Mouse (Mus musculus): ENCODE measurements around the gene Tec.

The Tec gene

DNA sequence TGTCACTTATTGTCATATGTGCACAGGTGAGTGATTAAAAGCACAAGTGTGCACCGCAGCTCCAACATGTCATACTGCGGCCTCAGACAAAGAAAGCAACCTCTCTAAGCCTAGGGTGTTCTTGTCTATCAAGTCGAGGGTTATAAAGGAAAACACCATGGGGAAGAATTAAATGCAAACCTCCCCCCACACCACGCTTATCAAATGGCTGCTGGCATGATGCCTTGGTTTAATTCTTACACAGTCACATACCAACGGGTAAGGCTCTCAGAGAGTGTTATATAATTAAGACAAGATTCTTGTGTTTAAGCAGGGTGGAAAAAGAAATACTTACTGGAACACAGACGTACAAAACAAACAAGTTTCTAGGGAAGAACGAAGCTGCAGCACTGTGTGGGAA is 132.5 kb downstream of the Tec start:
- DNase-seq (ENCODE audit: low spot score in 2 of 2): no peak

DNA sequence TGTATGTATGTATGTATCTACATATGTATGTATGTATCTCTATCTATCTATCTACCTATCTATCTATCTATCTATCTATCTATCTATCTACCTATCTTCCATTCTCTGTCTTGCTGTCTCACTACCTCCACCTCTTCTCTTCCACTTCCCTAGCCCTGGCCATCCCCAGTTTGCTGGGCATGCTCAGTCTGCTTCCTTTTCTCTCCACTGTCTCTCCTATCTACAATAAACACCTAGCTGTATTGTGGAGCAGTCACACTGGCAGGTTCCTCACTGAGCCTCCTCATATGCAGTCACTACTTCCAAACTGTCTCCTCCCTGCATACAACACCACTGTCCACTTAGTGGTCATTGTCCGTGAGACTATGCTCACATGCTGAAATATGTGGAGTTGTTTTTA is 135.4 kb downstream of the Tec start:
- DNase-seq (ENCODE audit: low spot score in 2 of 2): no peak

DNA sequence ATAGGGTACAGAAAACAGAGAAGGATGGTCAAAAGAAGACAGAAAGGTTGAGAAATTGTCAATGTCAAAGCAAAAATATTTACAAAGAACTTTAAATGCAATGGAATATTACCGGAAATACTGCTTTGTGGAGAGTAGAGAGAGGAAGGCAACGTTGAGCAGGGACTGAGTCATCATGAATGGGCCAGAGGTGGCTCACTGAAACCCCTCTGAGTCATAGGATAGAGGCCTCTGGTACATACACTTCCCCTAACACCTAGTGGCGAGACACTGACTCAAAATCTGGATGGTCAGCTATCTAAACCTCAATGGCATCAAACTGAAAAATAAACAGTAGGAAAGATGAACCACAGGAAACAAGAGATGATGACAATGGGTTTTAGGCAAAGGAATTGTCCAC is 142.9 kb downstream of the Tec start:
- DNase-seq (ENCODE audit: low spot score in 2 of 2): no peak

DNA sequence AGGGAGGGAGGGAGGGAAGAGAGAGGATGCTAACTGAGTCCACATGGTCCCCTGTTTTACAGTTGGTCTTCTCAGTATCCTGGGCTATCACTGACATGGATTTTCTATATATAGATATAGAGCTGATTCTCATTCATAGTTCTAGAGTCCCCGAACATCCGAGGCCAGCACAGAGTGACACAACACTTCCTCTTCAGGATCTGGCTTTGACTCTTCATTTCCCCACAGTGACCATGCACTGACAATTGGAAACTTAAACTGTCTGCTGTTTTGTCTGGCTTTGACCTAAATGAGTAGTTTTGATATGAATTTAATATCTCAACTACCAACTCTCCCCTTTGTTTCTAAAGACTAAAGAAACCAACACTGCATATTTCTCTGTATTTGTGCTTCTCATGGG is 144.9 kb downstream of the Tec start:
- no peak for DNase-seq (ENCODE audit: low spot score in 2 of 2)

GRCm38 (mm10) chr5:72720587-72720986 is 147.7 kb downstream of the Tec start:
- DNase-seq (ENCODE audit: low spot score in 2 of 2): no peak

- peak; percentile 31 to 51 for DNase-seq (ENCODE audit: low spot score in 2 of 2)
These were observed 157.6 kb downstream of the Tec start for GRCm38 (mm10) chr5:72710572-72711278.

GRCm38 (mm10) chr5:72709976-72710375 is 158.3 kb downstream of the Tec start:
- DNase-seq (ENCODE audit: low spot score in 2 of 2): no peak

- no peak for DNase-seq (ENCODE audit: low spot score in 2 of 2)
These were observed 158.8 kb downstream of the Tec start for GRCm38 (mm10) chr5:72709451-72709850.

GRCm38 (mm10) chr5:72706722-72707121 is 161.6 kb downstream of the Tec start:
- no peak for DNase-seq (ENCODE audit: low spot score in 2 of 2)

DNA sequence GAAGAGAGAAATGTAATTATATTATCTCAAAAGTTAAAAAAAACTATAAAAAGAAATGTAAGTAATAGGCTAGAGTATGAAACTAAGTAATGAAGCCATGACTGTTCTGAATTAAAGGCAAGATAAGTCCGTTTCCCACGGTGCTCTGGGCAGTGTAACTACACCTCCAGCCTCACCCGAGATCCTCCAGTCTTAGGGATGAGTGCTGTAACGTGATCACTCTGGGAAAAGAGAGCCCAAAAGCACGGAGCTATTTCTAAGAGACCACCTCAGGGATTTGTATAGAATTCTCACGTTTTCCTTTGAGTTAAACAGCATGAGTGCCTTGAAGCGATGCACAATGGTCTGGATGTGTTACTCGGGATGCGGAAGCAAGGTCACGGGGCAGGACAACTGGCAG is 162.2 kb downstream of the Tec start:
- no peak for DNase-seq (ENCODE audit: low spot score in 2 of 2)
